Mouse (Mus musculus): ENCODE results near the gene Ing1.
"Not testable (repeated sequence)": the region's sequence is repeated elsewhere in the genome, so short reads cannot be mapped to it uniquely, and the experiment has no call there.

DNA sequence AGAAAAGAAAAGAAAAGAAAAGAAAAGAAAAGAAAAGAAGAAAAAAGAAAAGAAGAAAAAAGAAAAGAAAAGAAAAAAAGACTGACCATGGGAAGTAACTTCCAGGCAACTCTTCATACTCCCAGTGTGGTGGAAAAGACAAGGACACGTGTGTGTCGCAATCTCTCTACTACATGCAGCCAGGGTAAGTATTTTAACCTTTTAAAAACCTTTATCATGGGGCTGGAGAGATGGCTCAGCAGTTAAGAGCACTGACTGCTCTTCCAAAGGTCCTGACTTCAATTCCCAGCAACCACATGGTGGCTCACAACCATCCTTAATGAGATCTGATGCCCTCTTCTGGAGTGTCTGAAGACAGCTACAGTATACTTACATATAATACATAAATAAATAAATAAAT is 12.8 kb downstream of the Ing1 start:
- not testable (repeated sequence) for TF ChIP-seq CTCF (IDR thresholded peaks at IDR 0.05; ENCODE audit: borderline replicate concordance, insufficient read depth, low read length); POLR2A (IDR thresholded peaks at IDR 0.05; ENCODE audit: low read depth, low read length)
